Mouse (Mus musculus) ovary, adult 2 months (tissue): Measurements from ENCODE around the gene Csrnp1. TPM values are rescaled to one million over a fixed set of nuclear protein-coding genes. Genes with fewer than 3 reads are reported as not detected.

Experiments used
- polyA plus RNA-seq: library from polyadenylated mRNA; depleted of rRNA; stranded (reverse); fragments of >200 nt; gene quantifications from 2 replicates; pipeline ENCODE4 v1.2.3, GENCODE M21; 2012; rRNA removed

Gene Csrnp1
- 31.5 and 31.6 TPM in 2 replicates for polyA plus RNA-seq

GRCm38 (mm10) chr9:119984536-119985011, at the start of gene Csrnp1:
Csrnp1 (minus strand) TSS chr9:119984658.

GRCm38 (mm10) chr9:120023086-120023811, 38.8 kb upstream of the Csrnp1 start, which contains the start of gene Xirp1:
Xirp1 (minus strand) TSS chr9:120023598.

GRCm38 (mm10) chr9:119937005-119937773, 47.3 kb downstream of the Csrnp1 start, which contains the start of the genes Gorasp1 and Ttc21a:
Gorasp1 (minus strand) TSS chr9:119937565.
Ttc21a (plus strand) TSS chr9:119937606.

Other genes with a start within 250 kb of the Csrnp1 start
- gene Scn11a, start 159.2 kb downstream of the Csrnp1 start, polyA plus RNA-seq: not detected in 2 replicates
- gene Wdr48, start 89.8 kb downstream of the Csrnp1 start, polyA plus RNA-seq: 46.9 and 49.4 TPM in 2 replicates
- 28.9 and 29.6 TPM in 2 replicates for gene Gorasp1, start 47.1 kb downstream of the Csrnp1 start, polyA plus RNA-seq
- 7.1 and 7.8 TPM in 2 replicates for gene Ttc21a, start 47.1 kb downstream of the Csrnp1 start, polyA plus RNA-seq
- 0.15 and 0.20 TPM in 2 replicates for gene Xirp1, start 38.9 kb upstream of the Csrnp1 start, polyA plus RNA-seq
- 12.8 and 14.2 TPM in 2 replicates for gene Cx3cr1, start 85.2 kb upstream of the Csrnp1 start, polyA plus RNA-seq
- gene Ccr8, start 107.5 kb upstream of the Csrnp1 start, polyA plus RNA-seq: 0.12 and 0.21 TPM in 2 replicates
- gene Slc25a38, start 125.7 kb upstream of the Csrnp1 start, polyA plus RNA-seq: 49.9 and 54.2 TPM in 2 replicates
- gene Rpsa, start 143.0 kb upstream of the Csrnp1 start, polyA plus RNA-seq: 2,914 and 4,274 TPM in 2 replicates
- gene Mobp, start 165.0 kb upstream of the Csrnp1 start, polyA plus RNA-seq: 0.21 TPM in 1 of 2 replicates, not detected in the other